Mouse (Mus musculus): ENCODE results near the gene Stx16. TPM values are rescaled to one million over a fixed set of nuclear protein-coding genes. Genes with fewer than 3 reads are reported as not detected.

Stx16 gene
- polyA plus RNA-seq (2015; fragmentation: Nextera tagmentation; extraction: Ambion mirVana), result 11.2 and 12.8 TPM in 2 replicates

- Histone ChIP-seq H3K9ac (peak within 1 kb of the TSS; percentile 62), H3K4me3 (replicated peaks) (peak within 1 kb of the TSS; percentile 65), H3K4me1 (peaks cover 40% of the 10 kb centered on the region), H3K4me2 (peak within 1 kb of the TSS; percentile 83), H3K27me3 (peaks cover 6% of the 10 kb centered on the region; the same call in 1 of the 2 replicates), H3K36me3 (no peaks in the 10 kb centered on the region), H3K27ac (peak within 1 kb of the TSS; percentile 97), H3K9me3 (replicated peaks) (no peaks in the 10 kb centered on the region)
- peak; percentile 95 for ATAC-seq (replicated peaks; ENCODE audit: low FRiP score)
- under 1% methylated on average over 32 of the region's 32 CpGs for WGBS
Observed at GRCm38 (mm10) chr2:174075673-174076432, at the start of gene Stx16. Gene Stx16 (plus strand): TSS chr2:174076308.

DNA sequence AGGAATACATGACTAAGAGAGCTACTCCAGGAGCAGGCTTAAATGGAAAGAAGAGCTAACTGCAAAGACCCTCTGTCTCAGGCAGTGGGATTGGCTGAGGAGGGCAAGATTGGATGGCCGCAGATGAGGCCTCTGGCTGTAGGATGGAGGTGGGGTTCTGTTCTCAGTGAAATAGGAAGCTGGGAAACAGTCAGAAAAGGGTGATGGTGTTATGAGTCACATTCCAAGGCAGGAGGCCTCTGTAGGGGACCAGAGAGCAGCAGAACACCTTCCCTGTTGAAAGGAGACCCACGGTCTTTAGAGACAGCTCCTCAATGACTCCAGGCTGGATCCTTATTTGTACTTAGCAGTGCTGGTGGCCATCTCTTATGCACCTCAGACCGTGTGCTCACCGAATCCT is 49.7 kb upstream of the Stx16 start:
- ATAC-seq (replicated peaks; ENCODE audit: low FRiP score), result no peak
- peaks cover 26% of the 10 kb centered on the region for H3K4me1 ChIP-seq
- no peak overlapping the region for H3K9ac ChIP-seq
- H3K9me3 ChIP-seq (replicated peaks), result no peaks in the 10 kb centered on the region
- H3K27ac ChIP-seq, result no peak overlapping the region
- no peak overlapping the region for H3K4me2 ChIP-seq
- peaks cover 33% of the 10 kb centered on the region; the same call in 1 of the 2 replicates for H3K27me3 ChIP-seq
- no peaks in the 10 kb centered on the region for H3K36me3 ChIP-seq
- 72% methylated on average over 4 of the region's 4 CpGs for WGBS
- no peak overlapping the region for H3K4me3 ChIP-seq (replicated peaks)

- Histone ChIP-seq H3K36me3 (no peaks in the 10 kb centered on the region), H3K4me2 (no peak overlapping the region), H3K9me3 (replicated peaks) (no peaks in the 10 kb centered on the region), H3K9ac (no peak overlapping the region), H3K27ac (no peak overlapping the region), H3K4me3 (replicated peaks) (no peak overlapping the region), H3K27me3 (0 out of 2 replicates have a peak, but pooled peaks cover 6% of the 10 kb centered on the region), H3K4me1 (no peaks in the 10 kb centered on the region)
- ATAC-seq (replicated peaks; ENCODE audit: low FRiP score), result no peak
- 91% methylated on average over 9 of the region's 9 CpGs for WGBS
Observed at GRCm38 (mm10) chr2:174033257-174033800, 42.8 kb upstream of the Stx16 start.

DNA sequence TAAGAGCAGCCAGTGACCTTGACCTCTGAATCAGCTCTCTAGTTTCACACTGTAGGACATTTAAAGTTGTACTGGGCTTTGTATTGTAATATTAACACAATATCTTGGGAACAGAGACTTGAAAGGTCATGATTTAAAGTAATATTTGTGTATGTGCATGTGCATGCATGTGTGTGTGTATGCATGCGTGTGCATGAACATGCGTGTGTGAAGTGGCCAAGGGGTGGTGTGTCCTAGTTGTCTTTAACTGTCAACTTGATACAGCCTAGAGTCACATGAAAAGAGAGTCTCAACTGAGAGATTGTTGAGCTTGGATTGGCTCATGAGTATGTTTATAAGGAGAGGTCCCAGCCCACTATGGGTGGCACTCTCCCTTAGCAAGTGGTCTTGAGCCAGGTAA is 28.5 kb upstream of the Stx16 start:
- Histone ChIP-seq H3K27ac (no peak overlapping the region), H3K4me1 (peaks cover 26% of the 10 kb centered on the region), H3K4me2 (no peak overlapping the region), H3K4me3 (replicated peaks) (no peak overlapping the region), H3K9me3 (replicated peaks) (peaks cover 6% of the 10 kb centered on the region; the same call in 1 of the 2 replicates), H3K9ac (no peak overlapping the region), H3K27me3 (0 out of 2 replicates have a peak, but pooled peaks cover 11% of the 10 kb centered on the region), H3K36me3 (no peaks in the 10 kb centered on the region)
- no peak for ATAC-seq (replicated peaks; ENCODE audit: low FRiP score)
- 99% methylated on average over 2 of the region's 2 CpGs for WGBS

DNA sequence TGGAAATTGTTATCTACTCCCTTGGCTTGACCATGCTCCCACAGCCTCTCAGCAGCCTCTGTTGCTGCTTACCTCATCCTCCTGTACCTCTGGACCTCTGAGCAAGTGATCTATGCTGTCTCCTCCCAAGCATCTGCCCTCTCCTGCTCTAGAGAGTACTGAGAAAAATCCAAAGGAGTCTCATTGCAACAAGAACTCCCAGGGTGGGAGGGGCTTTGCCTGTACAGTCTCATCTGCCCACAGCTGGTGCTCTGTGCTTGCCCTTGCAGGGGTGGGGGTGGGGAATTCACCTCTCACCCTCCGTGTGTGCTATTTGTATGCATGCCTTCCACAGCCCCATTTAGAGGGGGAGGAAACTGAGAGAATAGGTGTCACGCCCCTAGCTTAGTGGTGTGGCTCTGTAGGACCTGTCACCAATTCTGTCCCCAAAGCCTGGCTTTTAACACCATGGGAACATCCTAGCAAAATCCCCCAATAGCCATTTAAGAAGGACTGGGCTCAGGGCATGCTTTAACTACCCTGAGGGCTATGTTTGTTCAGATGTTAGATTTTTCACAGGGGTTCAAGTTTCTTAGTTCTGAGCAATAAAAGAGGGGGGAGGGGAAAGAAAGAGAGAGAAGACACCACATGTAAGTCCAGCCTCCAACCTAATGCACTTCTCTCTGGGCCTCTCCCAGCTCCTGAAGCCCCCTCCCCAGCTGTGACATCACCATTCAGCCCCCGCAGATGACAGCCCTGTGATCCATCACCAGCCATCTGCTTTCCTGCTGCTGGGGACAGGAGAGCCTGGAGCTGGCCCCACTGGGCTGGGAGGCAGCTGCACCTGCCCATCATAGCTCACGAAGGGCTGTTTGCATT is 26.4 kb upstream of the Stx16 start:
- Histone ChIP-seq H3K27ac (peak overlapping the region; percentile 38; the same call in 1 of the 2 replicates), H3K4me3 (replicated peaks) (no peak overlapping the region), H3K9ac (no peak overlapping the region), H3K4me1 (peaks cover 26% of the 10 kb centered on the region), H3K27me3 (0 out of 2 replicates have a peak, but pooled peaks cover 11% of the 10 kb centered on the region), H3K36me3 (no peaks in the 10 kb centered on the region), H3K4me2 (0 out of 2 replicates have a peak overlapping the region, but pooled peaks have one; percentile 15), H3K9me3 (replicated peaks) (peaks cover 6% of the 10 kb centered on the region; the same call in 1 of the 2 replicates)
- peak; percentile 79 for ATAC-seq (replicated peaks; ENCODE audit: low FRiP score)
- WGBS, result 11% methylated on average over 4 of the region's 4 CpGs

- Histone ChIP-seq H3K27me3 (0 out of 2 replicates have a peak, but pooled peaks cover 11% of the 10 kb centered on the region), H3K9ac (no peak overlapping the region), H3K4me3 (replicated peaks) (no peak overlapping the region), H3K9me3 (replicated peaks) (peaks cover 6% of the 10 kb centered on the region; the same call in 1 of the 2 replicates), H3K4me1 (peaks cover 26% of the 10 kb centered on the region), H3K27ac (0 out of 2 replicates have a peak overlapping the region, but pooled peaks have one; percentile 13), H3K4me2 (no peak overlapping the region), H3K36me3 (no peaks in the 10 kb centered on the region)
- ATAC-seq (replicated peaks; ENCODE audit: low FRiP score), result peak; percentile 43
- 7% methylated on average over 3 of the region's 3 CpGs for WGBS
Observed at GRCm38 (mm10) chr2:174050339-174050685, 25.8 kb upstream of the Stx16 start.

DNA sequence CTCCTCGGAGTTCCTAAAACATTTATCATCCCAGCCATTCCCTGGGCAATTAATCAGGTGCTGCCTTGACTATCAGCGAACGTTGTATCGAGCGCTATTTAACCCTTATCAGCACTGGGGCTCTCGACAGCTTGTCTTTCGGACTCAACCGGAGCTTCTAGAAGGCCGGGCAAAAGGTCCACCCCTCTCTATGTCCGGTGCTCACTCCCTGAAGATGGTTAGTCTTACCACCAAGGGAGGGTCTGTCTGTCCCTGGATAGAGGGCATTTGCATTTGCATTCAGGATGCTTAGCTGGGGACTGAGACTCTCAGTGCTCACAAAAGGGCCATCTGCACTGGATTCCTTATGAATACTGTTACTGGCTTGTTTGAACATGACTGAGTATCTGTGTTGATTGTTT is 25.0 kb upstream of the Stx16 start:
- no peak overlapping the region for H3K9ac ChIP-seq
- WGBS, result 5% methylated on average over 10 of the region's 10 CpGs
- peaks cover 6% of the 10 kb centered on the region; the same call in 1 of the 2 replicates for H3K9me3 ChIP-seq (replicated peaks)
- H3K4me2 ChIP-seq, result peak overlapping the region; percentile 28; the same call in 1 of the 2 replicates
- no peak for ATAC-seq (replicated peaks; ENCODE audit: low FRiP score)
- H3K4me3 ChIP-seq (replicated peaks), result no peak overlapping the region
- H3K36me3 ChIP-seq, result no peaks in the 10 kb centered on the region
- H3K4me1 ChIP-seq, result peaks cover 26% of the 10 kb centered on the region
- H3K27ac ChIP-seq, result no peak overlapping the region
- H3K27me3 ChIP-seq, result 0 out of 2 replicates have a peak, but pooled peaks cover 11% of the 10 kb centered on the region

- no peak for ATAC-seq (replicated peaks; ENCODE audit: low FRiP score)
- Histone ChIP-seq H3K9me3 (replicated peaks) (no peaks in the 10 kb centered on the region), H3K4me3 (replicated peaks) (no peak overlapping the region), H3K9ac (no peak overlapping the region), H3K27me3 (0 out of 2 replicates have a peak, but pooled peaks cover 11% of the 10 kb centered on the region), H3K36me3 (no peaks in the 10 kb centered on the region), H3K4me1 (peaks cover 17% of the 10 kb centered on the region), H3K4me2 (no peak overlapping the region), H3K27ac (no peak overlapping the region)
- WGBS, result 94% methylated on average over 3 of the region's 3 CpGs
Observed at GRCm38 (mm10) chr2:174054496-174054895, 21.6 kb upstream of the Stx16 start.

GRCm38 (mm10) chr2:174057730-174058129 is 18.4 kb upstream of the Stx16 start:
- ATAC-seq (replicated peaks; ENCODE audit: low FRiP score), result no peak
- H3K9me3 ChIP-seq (replicated peaks), result no peaks in the 10 kb centered on the region
- no peaks in the 10 kb centered on the region for H3K36me3 ChIP-seq
- WGBS, result 85% methylated on average over 3 of the region's 3 CpGs
- no peak overlapping the region for H3K27ac ChIP-seq
- no peak overlapping the region for H3K9ac ChIP-seq
- H3K4me2 ChIP-seq, result no peak overlapping the region
- no peaks in the 10 kb centered on the region for H3K4me1 ChIP-seq
- no peak overlapping the region for H3K4me3 ChIP-seq (replicated peaks)
- H3K27me3 ChIP-seq, result no peaks in the 10 kb centered on the region

DNA sequence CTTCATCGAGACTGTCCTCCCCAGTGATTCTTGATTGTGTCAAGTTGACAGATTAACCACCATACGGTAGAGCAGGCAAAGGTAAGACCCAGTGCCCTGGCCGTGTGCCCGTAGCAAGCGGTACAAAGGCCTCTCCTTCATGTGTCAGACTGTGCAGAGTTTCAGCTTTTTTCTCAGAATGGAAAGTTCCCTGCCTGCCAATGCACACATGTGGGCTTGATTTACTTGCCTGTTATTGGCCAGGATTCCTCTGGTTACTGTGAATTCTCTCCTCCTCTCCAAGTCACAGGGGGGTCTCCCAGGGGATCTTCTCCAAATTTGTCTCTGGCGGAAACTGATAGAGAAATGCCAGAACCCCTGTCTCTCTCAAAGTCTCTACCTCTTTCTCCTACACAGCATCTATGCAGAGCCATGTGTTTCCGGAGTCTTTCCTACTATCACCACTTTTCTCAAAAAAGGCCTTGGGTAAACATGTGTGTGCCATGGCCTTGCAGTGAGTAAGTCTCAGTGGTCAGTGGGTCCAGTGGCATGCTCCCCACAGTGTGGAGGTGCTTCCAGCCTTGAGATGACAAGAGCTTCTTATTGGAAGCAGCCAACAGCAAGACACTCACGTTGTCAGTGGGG is 17.7 kb upstream of the Stx16 start:
- H3K27me3 ChIP-seq, result no peaks in the 10 kb centered on the region
- WGBS, result 77% methylated on average over 8 of the region's 8 CpGs
- H3K9ac ChIP-seq, result no peak overlapping the region
- no peaks in the 10 kb centered on the region for H3K9me3 ChIP-seq (replicated peaks)
- ATAC-seq (replicated peaks; ENCODE audit: low FRiP score), result 0 out of 2 replicates have a peak, but pooled peaks have one; percentile 54
- peaks cover 3% of the 10 kb centered on the region; the same call in 1 of the 2 replicates for H3K4me1 ChIP-seq
- H3K27ac ChIP-seq, result no peak overlapping the region
- H3K4me3 ChIP-seq (replicated peaks), result no peak overlapping the region
- H3K36me3 ChIP-seq, result no peaks in the 10 kb centered on the region
- H3K4me2 ChIP-seq, result no peak overlapping the region

DNA sequence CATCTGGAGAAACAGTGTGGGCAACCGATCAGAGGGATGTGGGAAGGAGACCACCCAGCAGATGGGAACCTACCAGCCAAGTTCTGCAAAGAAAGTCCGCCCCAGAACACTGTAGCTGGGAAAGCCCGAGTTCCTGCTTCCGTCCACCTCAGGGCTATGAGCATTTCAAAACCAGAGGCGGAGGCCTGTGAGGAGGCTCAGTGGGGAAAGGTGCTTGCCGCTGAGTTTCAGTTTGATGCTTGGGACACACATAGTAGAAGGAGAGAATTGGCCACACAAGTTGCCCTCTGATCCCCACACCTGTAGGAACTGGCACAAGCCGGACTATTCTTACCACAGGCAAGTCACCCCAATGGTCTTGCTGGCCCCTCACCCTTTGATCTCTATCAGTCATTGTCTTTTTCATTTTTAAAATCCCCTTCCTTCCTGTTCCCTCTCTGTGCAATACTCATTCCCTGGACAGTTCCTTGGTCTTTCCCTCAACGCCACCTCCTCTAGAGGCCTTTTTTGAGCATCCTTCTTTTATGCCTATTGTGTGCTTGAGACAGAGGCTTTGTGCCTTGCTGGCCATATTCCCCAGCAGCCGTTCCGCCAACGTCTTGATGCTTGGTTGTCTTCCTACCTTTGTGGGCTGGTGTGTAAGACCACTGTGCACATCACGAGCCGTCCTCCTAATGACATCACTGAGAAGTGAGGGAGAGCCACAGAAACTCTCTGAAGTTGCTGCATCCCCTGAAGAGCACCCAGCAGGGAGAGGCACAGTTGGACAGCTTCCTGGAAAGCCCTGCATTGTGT is 16.3 kb upstream of the Stx16 start:
- H3K27ac ChIP-seq, result no peak overlapping the region
- H3K9me3 ChIP-seq (replicated peaks), result no peaks in the 10 kb centered on the region
- H3K27me3 ChIP-seq, result no peaks in the 10 kb centered on the region
- H3K4me2 ChIP-seq, result no peak overlapping the region
- H3K4me3 ChIP-seq (replicated peaks), result no peak overlapping the region
- WGBS, result 86% methylated on average over 13 of the region's 13 CpGs
- H3K36me3 ChIP-seq, result no peaks in the 10 kb centered on the region
- peaks cover 10% of the 10 kb centered on the region; the same call in 1 of the 2 replicates for H3K4me1 ChIP-seq
- H3K9ac ChIP-seq, result no peak overlapping the region
- no peak for ATAC-seq (replicated peaks; ENCODE audit: low FRiP score)

Measured in kidney, embryonic 15.5 days (tissue).